Mouse (Mus musculus) forebrain, embryonic 11.5 days (tissue): Measurements from ENCODE around the gene Ly6g5c. TPM values are rescaled to one million over a fixed set of nuclear protein-coding genes. Genes with fewer than 3 reads are reported as not detected.

Source experiments
- ATAC-seq: fragments of 200-750 bp; cut with Nextera tagmentation; replicated peaks from 2 replicates; pipeline ENCODE4 v1.8.0; 2017; ENCODE audit warnings: moderate TSS enrichment; ENCODE audit not compliant: low FRiP score
- DNase-seq: peaks from one replicate; pipeline ENCODE4 v3.0.0-alpha.2; 2017; ENCODE audit warnings: low spot score
- H3K27ac ChIP-seq: fragments of 300-500 bp; sonication (generic); 2 replicates; pipeline ENCODE4 v1.5.1; 2014; ENCODE audit warnings: low read depth, low read length
- H3K27me3 ChIP-seq: fragments of 300-500 bp; sonication (generic); 2 replicates; pipeline ENCODE4 v1.6.1; 2014; ENCODE audit warnings: mild to moderate bottlenecking, low read length, mixed read lengths; ENCODE audit not compliant: control insufficient read depth, insufficient read depth
- H3K36me3 ChIP-seq: fragments of 300-500 bp; sonication (generic); 2 replicates; pipeline ENCODE4 v1.6.1; 2014; ENCODE audit warnings: mild to moderate bottlenecking, low read length, moderate library complexity, mixed read lengths; ENCODE audit not compliant: control insufficient read depth, insufficient read depth
- H3K4me1 ChIP-seq: fragments of 300-500 bp; sonication (generic); replicated peaks from 2 replicates; pipeline ENCODE4 v1.6.1; 2014; ENCODE audit warnings: low read length, mixed read lengths; ENCODE audit not compliant: control insufficient read depth, insufficient read depth
- H3K4me2 ChIP-seq: fragments of 300-500 bp; sonication (generic); 2 replicates; pipeline ENCODE4 v1.6.1; 2014; ENCODE audit warnings: low read depth, mild to moderate bottlenecking, low read length, moderate library complexity, mixed read lengths; ENCODE audit not compliant: severe bottlenecking
- H3K4me3 ChIP-seq: fragments of 300-500 bp; sonication (generic); 2 replicates; pipeline ENCODE4 v1.5.1; 2014; ENCODE audit warnings: low read depth, low read length
- H3K9ac ChIP-seq: fragments of 300-500 bp; sonication (generic); 2 replicates; pipeline ENCODE4 v1.6.1; 2014; ENCODE audit warnings: low read length
- H3K9me3 ChIP-seq: fragments of 300-500 bp; sonication (generic); 2 replicates; pipeline ENCODE4 v1.6.1; 2016; ENCODE audit warnings: low read length, mixed read lengths; ENCODE audit not compliant: control insufficient read depth
- whole genome bisulfite sequencing: fragments of 180-500 bp; shearing (Covaris S2); extraction: QIAGEN DNeasy Blood & Tissue Kit; methylation state at CpG from one replicate; pipeline ENCODE4 v1.1.7; 2014; 5-methylcytosine and 5-hydroxymethylcytosine counted together
- polyA plus RNA-seq: library from polyadenylated mRNA; unstranded; fragments of >200 nt; fragmentation: Nextera tagmentation; extraction: Ambion mirVana; gene quantifications from 2 replicates; pipeline ENCODE4 v1.2.1, GENCODE M21; 2014

The Ly6g5c gene
- polyA plus RNA-seq, 1 experiment from 2014 or later = not detected

GRCm38 (mm10) chr17:35158850-35159593 is 50.9 kb downstream of the Ly6g5c start:
- no peak overlapping the region for H3K27ac ChIP-seq
- H3K4me2 ChIP-seq = no peak overlapping the region
- no peak overlapping the region for H3K9ac ChIP-seq
- 95% methylated on average over 16 of the region's 16 CpGs for WGBS
- H3K4me1 ChIP-seq = peaks cover 6% of the 10 kb centered on the region
- no peak for ATAC-seq
- no peaks in the 10 kb centered on the region for H3K9me3 ChIP-seq
- H3K36me3 ChIP-seq = peaks cover 69% of the 10 kb centered on the region
- H3K27me3 ChIP-seq = no peaks in the 10 kb centered on the region
- DNase-seq = no peak
- no peak overlapping the region for H3K4me3 ChIP-seq

GRCm38 (mm10) chr17:35159638-35160037 is 51.6 kb downstream of the Ly6g5c start:
- H3K9me3 ChIP-seq = no peaks in the 10 kb centered on the region
- WGBS = 89% methylated on average over 7 of the region's 7 CpGs
- H3K4me3 ChIP-seq = no peak overlapping the region
- H3K27ac ChIP-seq = no peak overlapping the region
- H3K4me2 ChIP-seq = no peak overlapping the region
- peaks cover 63% of the 10 kb centered on the region for H3K36me3 ChIP-seq
- ATAC-seq (no peak), DNase-seq (no peak)
- H3K27me3 ChIP-seq = no peaks in the 10 kb centered on the region
- no peak overlapping the region for H3K9ac ChIP-seq
- H3K4me1 ChIP-seq = peaks cover 6% of the 10 kb centered on the region

- 93% methylated on average over 11 of the region's 11 CpGs for WGBS
- no peak overlapping the region for H3K9ac ChIP-seq
Measured at GRCm38 (mm10) chr17:35161421-35161820, 53.3 kb downstream of the Ly6g5c start.

More at GRCm38 (mm10) chr17:35161421-35161820, 53.3 kb downstream of the Ly6g5c start:
- H3K27ac ChIP-seq = no peak overlapping the region
- H3K4me2 ChIP-seq = no peak overlapping the region
- ATAC-seq = no peak
- DNase-seq = no peak
- H3K4me3 ChIP-seq = no peak overlapping the region
- H3K36me3 ChIP-seq = peaks cover 48% of the 10 kb centered on the region
- H3K4me1 ChIP-seq = peaks cover 9% of the 10 kb centered on the region
- no peaks in the 10 kb centered on the region for H3K27me3 ChIP-seq
- H3K9me3 ChIP-seq = no peaks in the 10 kb centered on the region

Other genes starting within 250 kb of the Ly6g5c start
- 2.6 and 3.3 TPM in 2 replicates for gene Cfb, start 245.8 kb upstream of the Ly6g5c start, polyA plus RNA-seq
- gene Zbtb12, start 228.8 kb upstream of the Ly6g5c start, polyA plus RNA-seq = 2.1 and 2.8 TPM in 2 replicates
- not detected in 2 replicates for gene Gm20547, start 226.2 kb upstream of the Ly6g5c start, polyA plus RNA-seq
- gene C2, start 210.0 kb upstream of the Ly6g5c start, polyA plus RNA-seq = 1.1 and 1.7 TPM in 2 replicates
- gene Ehmt2, start 209.8 kb upstream of the Ly6g5c start, polyA plus RNA-seq = 90.4 and 96.8 TPM in 2 replicates
- not detected in 2 replicates for gene Slc44a4, start 193.8 kb upstream of the Ly6g5c start, polyA plus RNA-seq
- 12.8 and 13.4 TPM in 2 replicates for gene Neu1, start 177.0 kb upstream of the Ly6g5c start, polyA plus RNA-seq
- gene Hspa1b, start 149.0 kb upstream of the Ly6g5c start, polyA plus RNA-seq = 0.24 TPM in 1 of 2 replicates, not detected in the other
- gene Gm20481, start 138.4 kb upstream of the Ly6g5c start, polyA plus RNA-seq = not detected in 2 replicates
- gene Hspa1a, start 136.1 kb upstream of the Ly6g5c start, polyA plus RNA-seq = 1.6 TPM in 2 replicates
- 1.7 and 1.8 TPM in 2 replicates for gene Hspa1l, start 135.6 kb upstream of the Ly6g5c start, polyA plus RNA-seq
- 288 and 292 TPM in 2 replicates for gene Lsm2, start 126.4 kb upstream of the Ly6g5c start, polyA plus RNA-seq
- 169 and 174 TPM in 2 replicates for gene Vars, start 107.3 kb upstream of the Ly6g5c start, polyA plus RNA-seq
- gene Vwa7, start 91.7 kb upstream of the Ly6g5c start, polyA plus RNA-seq = 0.15 and 0.27 TPM in 2 replicates
- gene Sapcd1, start 80.3 kb upstream of the Ly6g5c start, polyA plus RNA-seq = 4.0 and 4.1 TPM in 2 replicates
- 5.8 and 7.9 TPM in 2 replicates for gene Msh5, start 61.5 kb upstream of the Ly6g5c start, polyA plus RNA-seq
- gene Clic1, start 58.3 kb upstream of the Ly6g5c start, polyA plus RNA-seq = 67.7 and 74.5 TPM in 2 replicates
- gene Ddah2, start 49.2 kb upstream of the Ly6g5c start, polyA plus RNA-seq = 489 and 543 TPM in 2 replicates
- gene Ly6g6c, start 42.9 kb upstream of the Ly6g5c start, polyA plus RNA-seq = 0.20 TPM in 1 of 2 replicates, not detected in the other
- gene Mpig6b, start 42.1 kb upstream of the Ly6g5c start, polyA plus RNA-seq = 1.3 and 1.6 TPM in 2 replicates
- 0.39 and 0.57 TPM in 2 replicates for gene Ly6g6e, start 31.4 kb upstream of the Ly6g5c start, polyA plus RNA-seq
- gene Ly6g6d, start 30.2 kb upstream of the Ly6g5c start, polyA plus RNA-seq = 1.7 and 1.8 TPM in 2 replicates
- 0.72 and 0.88 TPM in 2 replicates for gene Ly6g6f, start 22.7 kb upstream of the Ly6g5c start, polyA plus RNA-seq
- gene Abhd16a, start 19.0 kb upstream of the Ly6g5c start, polyA plus RNA-seq = 52.6 and 53.8 TPM in 2 replicates
- 1.4 and 1.9 TPM in 2 replicates for gene Ly6g5b, start 7.1 kb downstream of the Ly6g5c start, polyA plus RNA-seq
- 29.5 and 33.7 TPM in 2 replicates for gene Gpank1, start 13.2 kb downstream of the Ly6g5c start, polyA plus RNA-seq
- 296 and 297 TPM in 2 replicates for gene Csnk2b, start 13.8 kb downstream of the Ly6g5c start, polyA plus RNA-seq
- gene D17H6S53E, start 18.1 kb downstream of the Ly6g5c start, polyA plus RNA-seq = 8.6 and 8.7 TPM in 2 replicates
- 0.64 and 0.88 TPM in 2 replicates for gene Apom, start 23.8 kb downstream of the Ly6g5c start, polyA plus RNA-seq
- 96.6 and 100 TPM in 2 replicates for gene Bag6, start 26.9 kb downstream of the Ly6g5c start, polyA plus RNA-seq
- 277 and 281 TPM in 2 replicates for gene Prrc2a, start 56.6 kb downstream of the Ly6g5c start, polyA plus RNA-seq
- 2.9 and 3.5 TPM in 2 replicates for gene Aif1, start 67.8 kb downstream of the Ly6g5c start, polyA plus RNA-seq
- 3.8 and 4.7 TPM in 2 replicates for gene Lst1, start 80.2 kb downstream of the Ly6g5c start, polyA plus RNA-seq
- 0.17 and 0.41 TPM in 2 replicates for gene Ltb, start 86.2 kb downstream of the Ly6g5c start, polyA plus RNA-seq
- not detected in 2 replicates for gene Tnf, start 93.7 kb downstream of the Ly6g5c start, polyA plus RNA-seq
- gene Lta, start 97.1 kb downstream of the Ly6g5c start, polyA plus RNA-seq = not detected in 2 replicates
- 0.85 TPM in 1 of 2 replicates, not detected in the other for gene Gm16181, start 112.6 kb downstream of the Ly6g5c start, polyA plus RNA-seq
- 12.1 and 14.2 TPM in 2 replicates for gene Atp6v1g2, start 125.4 kb downstream of the Ly6g5c start, polyA plus RNA-seq
- gene Nfkbil1, start 127.5 kb downstream of the Ly6g5c start, polyA plus RNA-seq = 4.3 and 5.5 TPM in 2 replicates
- 717 and 756 TPM in 2 replicates for gene Ddx39b, start 133.5 kb downstream of the Ly6g5c start, polyA plus RNA-seq
- gene H2-D1, start 154.5 kb downstream of the Ly6g5c start, polyA plus RNA-seq = 45.8 and 51.2 TPM in 2 replicates
- gene H2-Q1, start 212.1 kb downstream of the Ly6g5c start, polyA plus RNA-seq = not detected in 2 replicates
- gene H2-Q2, start 234.0 kb downstream of the Ly6g5c start, polyA plus RNA-seq = 0.31 and 0.53 TPM in 2 replicates